Mouse (Mus musculus): ENCODE results near the gene Ldb1.

The Ldb1 gene

GRCm38 (mm10) chr19:46044993-46045695 is at the start of gene Ldb1:
Gene Ldb1, minus strand, starts transcription at chr19:46045214.
- peak; percentile 91 for DNase-seq (ENCODE audit: low read depth, low spot score)

GRCm38 (mm10) chr19:46094144-46094543 is 49.1 kb upstream of the Ldb1 start:
- peak; percentile 51 for DNase-seq (ENCODE audit: low read depth, low spot score)

- DNase-seq (ENCODE audit: low read depth, low spot score): no peak
Measured at GRCm38 (mm10) chr19:46091641-46092040, 46.6 kb upstream of the Ldb1 start.

- no peak for DNase-seq (ENCODE audit: low read depth, low spot score)
Measured at GRCm38 (mm10) chr19:46087871-46088270, 42.9 kb upstream of the Ldb1 start.

GRCm38 (mm10) chr19:46086337-46086736 is 41.3 kb upstream of the Ldb1 start:
- DNase-seq (ENCODE audit: low read depth, low spot score): peak; percentile 85

- no peak for DNase-seq (ENCODE audit: low read depth, low spot score)
Measured at GRCm38 (mm10) chr19:46085185-46085584, 40.2 kb upstream of the Ldb1 start.

GRCm38 (mm10) chr19:46078535-46078934 is 33.5 kb upstream of the Ldb1 start:
- peak; percentile 59 for DNase-seq (ENCODE audit: low read depth, low spot score)

GRCm38 (mm10) chr19:46075616-46076607 is 30.9 kb upstream of the Ldb1 start, which contains the start of gene Nolc1:
Gene Nolc1, plus strand, starts transcription at chr19:46075863.
- peak; percentile 100 for DNase-seq (ENCODE audit: low read depth, low spot score)

GRCm38 (mm10) chr19:46074266-46074665 is 29.3 kb upstream of the Ldb1 start:
- no peak for DNase-seq (ENCODE audit: low read depth, low spot score)

- peak; percentile 70 for DNase-seq (ENCODE audit: low read depth, low spot score)
Measured at GRCm38 (mm10) chr19:46073285-46073684, 28.3 kb upstream of the Ldb1 start.

- DNase-seq (ENCODE audit: low read depth, low spot score): no peak
Measured at GRCm38 (mm10) chr19:46068054-46068453, 23.0 kb upstream of the Ldb1 start.

- DNase-seq (ENCODE audit: low read depth, low spot score): no peak
Measured at GRCm38 (mm10) chr19:46060845-46061244, 15.8 kb upstream of the Ldb1 start.

- DNase-seq (ENCODE audit: low read depth, low spot score): peak; percentile 66
Measured at GRCm38 (mm10) chr19:46058466-46058865, 13.5 kb upstream of the Ldb1 start.

GRCm38 (mm10) chr19:46056947-46057607 is 12.1 kb upstream of the Ldb1 start:
- peak; percentile 93 for DNase-seq (ENCODE audit: low read depth, low spot score)

- DNase-seq (ENCODE audit: low read depth, low spot score): peak; percentile 97
Measured at GRCm38 (mm10) chr19:46056388-46056946, 11.5 kb upstream of the Ldb1 start.

- DNase-seq (ENCODE audit: low read depth, low spot score): no peak
Measured at GRCm38 (mm10) chr19:46055752-46056387, 10.9 kb upstream of the Ldb1 start.

GRCm38 (mm10) chr19:46050462-46050861 is 5.4 kb upstream of the Ldb1 start:
- DNase-seq (ENCODE audit: low read depth, low spot score): no peak

- DNase-seq (ENCODE audit: low read depth, low spot score): peak; percentile 75
Measured at GRCm38 (mm10) chr19:46049129-46049528, 4.1 kb upstream of the Ldb1 start.

GRCm38 (mm10) chr19:46047426-46047825 is 2.4 kb upstream of the Ldb1 start:
- no peak for DNase-seq (ENCODE audit: low read depth, low spot score)

GRCm38 (mm10) chr19:46046621-46047025 is 1.6 kb upstream of the Ldb1 start:
- DNase-seq (ENCODE audit: low read depth, low spot score): peak; percentile 76

- DNase-seq (ENCODE audit: low read depth, low spot score): peak; percentile 95
Measured at GRCm38 (mm10) chr19:46045696-46046311, 790 bp upstream of the Ldb1 start.

Data from ES-CJ7 (cell line).